Mouse (Mus musculus) right cerebral cortex, adult 18-20 months (tissue): ENCODE measurements at regions not wholly inside any gene's neighbourhood (a gene's known extent, or its start where the extent isn't known, plus 50 kb on each side); places are given as distances from the start of the nearest gene placed in this dataset.
"Not testable (repeated sequence)": the region's sequence is repeated elsewhere in the genome, so short reads cannot be mapped to it uniquely, and the experiment has no call there.

Experiments
- DNase-seq: peaks from one replicate; pipeline ENCODE4 v3.0.0; 2022; ENCODE audit warnings: mixed read lengths

- DNase-seq: no peak
Measured at GRCm38 (mm10) chr13:101955806-101956418, 187.9 kb upstream of the Pik3r1 start.

- no peak for DNase-seq
Measured at GRCm38 (mm10) chr13:101957782-101958181, 189.8 kb upstream of the Pik3r1 start.

GRCm38 (mm10) chr13:101965537-101965936 is 197.5 kb upstream of the Pik3r1 start:
- no peak for DNase-seq

GRCm38 (mm10) chr13:101966799-101967397 is 198.9 kb upstream of the Pik3r1 start:
- no peak for DNase-seq

- DNase-seq: no peak
Measured at GRCm38 (mm10) chr13:101967466-101967865, 199.4 kb upstream of the Pik3r1 start.

GRCm38 (mm10) chr13:101976766-101977165 is 208.7 kb upstream of the Pik3r1 start:
- DNase-seq: no peak

- no peak for DNase-seq
Measured at GRCm38 (mm10) chr13:101980171-101980835, 212.3 kb upstream of the Pik3r1 start.

GRCm38 (mm10) chr13:101988637-101989413 is 220.8 kb upstream of the Pik3r1 start:
- no peak for DNase-seq

GRCm38 (mm10) chr13:101991729-101992128 is 223.7 kb upstream of the Pik3r1 start:
- DNase-seq: no peak

GRCm38 (mm10) chr13:101994779-101995178 is 226.8 kb upstream of the Pik3r1 start:
- DNase-seq: no peak

GRCm38 (mm10) chr13:101995529-101995928 is 227.5 kb upstream of the Pik3r1 start:
- DNase-seq: no peak

- no peak for DNase-seq
Measured at GRCm38 (mm10) chr13:101996144-101996543, 228.1 kb upstream of the Pik3r1 start.

GRCm38 (mm10) chr13:101997415-101997814 is 229.4 kb upstream of the Pik3r1 start:
- no peak for DNase-seq

- no peak for DNase-seq
Measured at GRCm38 (mm10) chr13:102006565-102006964, 238.5 kb upstream of the Pik3r1 start.

GRCm38 (mm10) chr13:102011965-102012364 is 243.9 kb upstream of the Pik3r1 start:
- DNase-seq: no peak

- DNase-seq: no peak
Measured at GRCm38 (mm10) chr13:102014514-102014913, 246.5 kb upstream of the Pik3r1 start.

GRCm38 (mm10) chr13:102014958-102015357 is 246.9 kb upstream of the Pik3r1 start:
- DNase-seq: no peak

GRCm38 (mm10) chr13:102016518-102016917 is 248.5 kb upstream of the Pik3r1 start:
- no peak for DNase-seq

GRCm38 (mm10) chr13:102022273-102022672 is 254.3 kb upstream of the Pik3r1 start:
- no peak for DNase-seq

- DNase-seq: no peak
Measured at GRCm38 (mm10) chr13:102022757-102023156, 254.7 kb upstream of the Pik3r1 start.

- no peak for DNase-seq
Measured at GRCm38 (mm10) chr13:102023624-102024023, 255.6 kb upstream of the Pik3r1 start.

- no peak for DNase-seq
Measured at GRCm38 (mm10) chr13:102025138-102025537, 257.1 kb upstream of the Pik3r1 start.

GRCm38 (mm10) chr13:102025547-102025946 is 257.5 kb upstream of the Pik3r1 start:
- not testable (repeated sequence) for DNase-seq
